Mouse (Mus musculus): ENCODE results near the gene Sptb.

GRCm38 (mm10) chr12:76553917-76554316 lies 156.4 kb downstream of the Sptb start:
- TF ChIP-seq EP300 (IDR thresholded peaks at IDR 0.05; ENCODE audit: low read depth) (no peak), CTCF (IDR thresholded peaks at IDR 0.05; ENCODE audit: low read depth) (no peak)

All from liver, embryonic 14.5 days (tissue).